Mouse (Mus musculus) liver (tissue): ENCODE results near the gene Wdr43.
A peak's percentile ranks its signal among the peaks of the same experiment; 100 is the strongest.
"Not testable (repeated sequence)": the region's sequence is repeated elsewhere in the genome, so short reads cannot be mapped to it uniquely, and the experiment has no call there.

Experiments used
- DNase-seq: peaks from one replicate; pipeline ENCODE4 v3.0.0-alpha.2; 2020; ENCODE audit warnings: mixed read lengths

Gene Wdr43

GRCm38 (mm10) chr17:71615638-71616318 is at the start of gene Wdr43:
TSS of gene Wdr43 (plus strand) at chr17:71615895.
- DNase-seq: peak; percentile 95

DNA sequence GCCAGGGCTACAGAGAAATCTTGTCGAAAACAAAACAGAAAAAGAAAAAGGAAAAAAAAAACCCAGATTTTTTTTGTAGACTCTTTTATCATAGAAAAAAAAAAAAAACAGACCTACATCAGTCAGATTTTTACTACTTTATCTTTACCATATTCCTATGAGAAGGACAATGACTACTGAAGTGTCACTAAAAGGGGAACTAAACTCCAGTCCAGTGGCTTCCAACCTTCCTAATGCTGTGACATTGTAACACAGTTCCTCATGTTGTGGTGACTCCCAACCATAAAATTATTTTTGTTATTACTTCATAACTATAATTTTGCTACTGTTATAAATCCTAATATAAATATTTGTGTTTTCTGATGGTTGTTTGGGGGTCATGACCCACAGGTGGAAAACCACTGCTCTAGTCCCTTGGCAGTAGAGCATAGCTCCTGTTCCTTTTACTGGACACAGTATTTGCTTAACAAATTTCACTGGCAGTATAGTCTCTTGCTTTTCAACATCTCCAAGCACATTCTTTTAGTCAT is 36.5 kb upstream of the Wdr43 start:
- no peak for DNase-seq

DNA sequence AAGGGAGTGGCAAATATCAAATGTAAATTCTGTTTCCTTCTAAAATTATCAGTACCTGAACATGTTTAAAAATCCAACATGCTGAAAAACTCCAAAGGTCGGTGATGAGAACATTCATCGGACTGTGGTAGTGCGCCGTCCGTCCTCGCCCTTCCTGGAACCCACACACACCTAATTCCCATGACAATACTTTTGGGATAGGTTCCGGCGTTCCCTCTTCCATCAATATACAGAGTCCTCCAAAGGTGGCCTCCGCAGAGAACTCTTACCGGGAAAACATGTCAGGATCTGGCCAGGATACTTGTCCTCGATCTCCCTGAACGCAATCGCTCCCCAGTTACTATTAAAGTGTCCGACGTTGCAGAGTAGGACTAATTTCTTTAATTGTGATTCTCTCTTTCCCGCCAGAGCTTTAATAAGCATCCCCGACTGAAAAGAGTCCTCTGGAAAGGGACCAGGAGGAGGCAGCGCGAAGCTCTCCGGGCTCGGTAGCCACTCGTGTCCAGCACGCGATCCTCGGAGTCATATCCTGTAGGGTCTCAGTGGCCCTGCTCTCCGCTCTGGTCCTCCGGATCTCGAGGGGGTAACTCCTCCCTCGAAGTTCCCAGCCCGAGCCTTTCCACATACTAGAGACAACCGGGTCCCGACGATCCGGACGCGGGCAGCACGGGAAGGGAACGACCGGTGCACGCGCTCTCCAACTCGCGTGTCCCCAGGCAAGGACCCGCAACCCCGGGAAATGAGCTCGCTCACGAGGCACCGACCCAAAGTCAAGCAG is 17.6 kb upstream of the Wdr43 start:
- DNase-seq: peak; percentile 5

DNA sequence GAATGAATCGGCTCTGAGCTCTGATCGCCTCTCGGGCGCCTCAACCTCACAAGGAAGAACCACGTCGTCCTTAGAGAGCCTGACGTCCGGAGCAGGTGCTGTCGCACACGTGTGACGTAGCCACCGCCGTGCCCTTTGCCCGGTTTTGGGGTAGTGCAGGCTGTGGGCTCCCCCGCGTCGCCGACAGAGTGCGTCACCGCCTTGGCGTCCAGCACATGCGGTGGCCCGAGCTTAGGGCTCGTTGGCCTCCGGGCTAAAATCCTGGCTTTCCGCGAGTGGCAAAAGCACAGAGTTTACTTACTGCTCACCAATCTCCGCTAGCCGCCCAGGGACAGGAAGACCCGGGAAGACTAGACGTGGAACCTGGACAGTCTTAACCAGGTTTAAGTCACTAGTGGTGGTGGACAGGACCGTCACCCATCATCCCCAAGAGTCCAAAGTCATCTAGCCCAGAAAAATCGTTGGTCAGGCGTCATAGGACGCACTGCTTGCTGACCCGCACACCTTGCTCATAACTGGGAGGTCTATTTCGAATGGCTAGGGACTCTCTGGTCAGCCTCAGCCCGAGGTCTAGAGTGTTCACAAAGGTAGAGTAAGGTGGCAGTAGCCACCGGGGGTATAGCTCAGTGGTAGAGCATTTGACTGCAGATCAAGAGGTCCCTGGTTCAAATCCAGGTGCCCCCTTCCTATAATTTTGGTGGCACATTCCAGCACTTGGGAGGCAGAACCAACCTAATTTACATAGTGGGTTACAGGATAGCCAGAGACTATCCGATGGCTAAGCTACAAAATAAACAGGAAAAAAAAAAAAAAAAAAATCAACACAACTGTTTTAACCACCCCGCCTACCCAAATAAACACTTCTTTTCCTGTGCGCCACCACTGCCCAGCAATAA is 16.8 kb upstream of the Wdr43 start:
- peak; percentile 92 for DNase-seq

DNA sequence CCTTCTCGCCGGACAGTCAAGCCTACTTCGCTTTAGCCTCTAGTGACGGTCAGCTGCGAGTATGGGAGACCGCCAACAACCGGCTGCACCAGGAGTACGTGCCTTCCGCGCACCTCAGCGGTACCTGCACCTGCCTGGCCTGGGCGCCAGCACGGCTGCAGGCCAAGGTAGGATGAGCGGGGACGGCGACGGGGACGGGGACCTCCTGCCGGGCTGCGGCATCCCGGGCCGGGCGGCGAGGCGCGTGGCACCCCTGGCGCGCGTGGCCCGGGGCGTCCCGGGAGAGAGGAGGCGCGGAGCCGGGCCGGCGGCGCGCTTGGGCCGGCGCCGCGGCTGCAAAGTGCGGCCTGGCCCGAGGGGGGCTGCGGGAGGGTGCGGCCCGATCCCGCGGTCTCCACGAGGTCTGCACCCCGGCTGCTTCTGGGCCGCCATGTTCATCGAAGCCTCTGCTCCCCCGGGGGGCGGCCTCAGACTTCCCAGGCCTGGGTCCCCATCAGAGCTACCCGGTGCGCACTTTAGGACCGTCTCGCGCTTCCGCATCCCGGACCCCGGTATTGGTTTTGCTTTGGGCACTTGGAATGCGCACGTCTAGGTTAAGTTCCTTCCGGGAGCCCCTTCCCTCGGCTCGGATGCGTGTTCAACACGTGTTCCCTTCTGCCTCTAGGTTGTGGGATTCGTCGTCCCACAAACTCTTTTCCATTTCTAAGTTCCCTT is 781 bp downstream of the Wdr43 start:
- peak; percentile 23 for DNase-seq

GRCm38 (mm10) chr17:71617033-71617362 is 1.3 kb downstream of the Wdr43 start:
- DNase-seq: no peak

- DNase-seq: no peak
These were observed 2.3 kb downstream of the Wdr43 start for GRCm38 (mm10) chr17:71617974-71618373.

DNA sequence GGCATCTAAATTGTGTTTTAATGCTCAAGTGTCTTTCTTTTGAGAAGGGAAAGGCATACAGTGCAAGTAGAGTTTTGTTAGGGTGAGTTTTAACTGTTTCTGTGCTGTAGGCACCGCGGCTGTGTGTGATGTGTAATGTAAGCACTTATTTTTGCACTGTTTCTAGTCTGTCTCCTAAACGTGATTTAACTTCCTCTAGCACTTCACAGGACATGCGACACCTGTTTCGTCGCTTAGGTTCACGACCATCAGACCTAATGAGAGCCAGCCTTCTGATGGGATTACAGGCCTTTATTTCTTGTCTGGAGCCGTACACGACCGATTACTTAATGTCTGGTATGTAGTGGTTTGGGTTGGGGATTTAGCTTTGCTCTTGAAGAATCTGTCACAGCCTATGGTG is 16.1 kb downstream of the Wdr43 start:
- DNase-seq: no peak

DNA sequence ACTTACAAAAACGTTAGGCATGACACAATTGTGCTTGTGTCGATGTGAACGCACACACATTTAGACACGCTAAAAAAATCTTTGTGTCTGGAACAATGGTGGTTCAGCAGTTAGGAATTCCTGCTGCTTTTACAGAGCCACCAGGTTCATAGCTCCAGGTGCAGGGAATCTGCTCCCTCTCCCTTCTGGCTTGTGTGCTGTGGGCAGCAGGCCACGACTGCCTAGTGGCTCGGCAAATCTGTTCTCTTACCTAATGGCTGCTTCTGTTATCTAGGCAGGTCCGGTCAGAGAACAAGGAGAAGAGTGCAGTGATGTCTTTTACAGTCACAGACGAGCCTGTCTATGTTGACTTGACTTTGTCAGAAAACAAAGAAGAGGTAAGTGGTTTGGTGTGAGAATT is 17.7 kb downstream of the Wdr43 start:
- DNase-seq: no peak

DNA sequence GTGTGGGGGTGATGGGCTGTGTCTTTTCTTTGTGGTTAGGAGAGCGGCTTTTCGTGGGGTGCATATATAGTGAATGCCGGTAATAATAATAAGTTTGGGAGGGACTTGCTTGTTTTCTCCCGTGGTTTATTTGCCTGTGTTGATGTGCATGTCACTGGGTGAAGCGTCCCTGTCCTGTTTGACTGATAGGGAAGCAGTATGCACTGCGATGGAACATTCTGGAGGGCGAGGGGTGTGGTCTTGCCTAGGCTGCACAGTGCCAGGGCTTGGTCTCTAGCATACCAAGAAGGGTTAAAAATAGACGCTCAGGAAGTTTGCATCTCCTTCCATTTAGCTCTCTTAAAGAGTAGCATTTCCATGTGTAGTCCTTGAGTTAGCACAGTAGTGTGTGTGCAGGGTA is 21.1 kb downstream of the Wdr43 start:
- no peak for DNase-seq

- DNase-seq: no peak
These were observed 22.1 kb downstream of the Wdr43 start for GRCm38 (mm10) chr17:71637750-71638265.

GRCm38 (mm10) chr17:71639056-71639455 is 23.4 kb downstream of the Wdr43 start:
- DNase-seq: not testable (repeated sequence)

DNA sequence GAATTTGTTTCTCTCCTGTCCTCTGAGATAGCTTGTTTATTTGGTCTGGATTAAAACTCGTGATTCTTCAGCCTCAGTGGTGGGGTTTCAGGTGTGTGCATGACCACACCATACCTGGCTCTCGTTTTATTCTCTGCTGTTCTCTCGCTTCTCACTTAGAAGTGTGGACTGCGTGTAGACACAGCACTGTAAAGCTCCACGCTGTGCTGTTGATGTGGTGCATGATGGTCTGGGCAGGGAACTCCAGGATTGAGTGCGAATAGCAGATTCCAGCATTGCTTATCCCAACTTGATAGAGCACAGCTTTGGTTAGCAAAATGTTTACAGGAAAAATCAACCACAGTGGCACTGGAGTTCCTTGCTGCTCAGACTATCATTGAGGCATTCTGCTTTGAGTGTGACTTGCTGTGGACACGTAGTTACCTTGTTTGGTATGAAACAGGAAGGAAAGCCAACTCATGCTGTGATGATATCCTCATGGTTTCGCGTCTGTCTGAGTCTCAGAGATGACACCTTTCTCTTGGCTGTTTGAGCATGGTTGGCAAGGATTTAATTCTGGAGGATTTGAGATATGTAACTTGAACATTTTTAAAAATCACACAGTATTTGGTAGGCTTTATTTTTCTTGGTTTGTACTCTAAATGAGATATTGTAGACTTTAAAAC is 24.9 kb downstream of the Wdr43 start:
- no peak for DNase-seq

DNA sequence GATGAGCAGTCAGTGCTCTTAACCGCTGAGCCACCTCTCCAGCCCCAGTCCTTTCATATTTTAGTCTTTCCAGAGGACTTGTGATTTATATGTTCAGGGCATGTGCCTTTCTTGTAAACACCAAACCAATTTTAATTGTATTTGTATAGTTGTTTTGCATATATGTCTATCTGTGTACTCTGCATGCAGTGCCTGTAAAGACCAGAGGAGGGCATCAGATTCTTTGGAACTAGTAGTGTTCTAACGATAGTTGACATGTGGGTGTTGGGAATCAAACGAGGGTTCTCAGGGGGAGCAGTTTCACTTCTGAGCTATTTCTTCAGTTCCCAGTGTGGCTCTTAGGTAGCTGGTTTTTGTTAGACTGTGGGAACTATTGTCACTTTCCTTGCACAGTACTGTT is 26.5 kb downstream of the Wdr43 start:
- no peak for DNase-seq

GRCm38 (mm10) chr17:71650011-71650410 is 34.3 kb downstream of the Wdr43 start:
- DNase-seq: no peak

GRCm38 (mm10) chr17:71652495-71652894 is 36.8 kb downstream of the Wdr43 start:
- DNase-seq: no peak

DNA sequence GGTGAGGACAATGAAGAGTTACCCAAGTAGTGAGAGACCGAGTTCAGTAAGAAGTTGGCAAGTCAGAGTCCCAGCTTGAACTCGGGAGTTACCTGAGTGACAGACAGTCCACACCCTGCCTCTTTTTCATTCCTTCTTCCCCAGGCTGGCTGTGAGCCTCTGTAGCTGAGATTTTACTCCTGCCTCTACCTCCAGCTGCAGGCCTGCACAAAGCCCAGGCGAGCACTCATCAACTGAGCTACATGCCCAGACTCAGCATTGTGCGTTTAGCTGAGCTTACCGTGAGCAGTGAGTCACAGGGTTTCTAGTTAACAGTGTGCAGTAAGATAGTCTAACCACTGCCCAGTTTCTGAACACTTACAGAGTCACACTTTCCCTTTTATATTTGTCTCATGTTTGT is 37.2 kb downstream of the Wdr43 start:
- DNase-seq: no peak

DNA sequence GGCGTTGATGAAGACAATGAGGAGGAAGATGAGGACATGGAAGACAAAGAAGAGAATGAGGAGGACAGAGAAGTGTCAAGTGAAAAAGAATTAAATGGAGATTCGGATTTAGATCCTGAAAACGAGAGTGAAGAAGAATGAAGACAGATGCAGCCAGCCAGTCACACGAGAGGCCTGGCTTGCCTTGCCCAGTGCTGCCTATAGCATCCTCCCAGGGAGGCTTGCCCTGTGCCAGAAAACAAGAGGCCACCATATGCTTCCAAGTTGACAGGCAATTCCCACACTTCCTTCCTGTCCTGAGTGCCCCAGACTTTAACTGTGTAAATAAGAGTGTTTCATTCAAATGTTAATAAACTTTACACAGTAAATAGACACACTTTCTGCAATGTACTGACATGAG is 41.8 kb downstream of the Wdr43 start:
- no peak for DNase-seq

GRCm38 (mm10) chr17:71658666-71659065 is 43.0 kb downstream of the Wdr43 start:
- DNase-seq: no peak

- no peak for DNase-seq
These were observed 44.7 kb downstream of the Wdr43 start for GRCm38 (mm10) chr17:71660390-71660789.

GRCm38 (mm10) chr17:71662751-71663250 is 47.1 kb downstream of the Wdr43 start:
- peak; percentile 62 for DNase-seq

DNA sequence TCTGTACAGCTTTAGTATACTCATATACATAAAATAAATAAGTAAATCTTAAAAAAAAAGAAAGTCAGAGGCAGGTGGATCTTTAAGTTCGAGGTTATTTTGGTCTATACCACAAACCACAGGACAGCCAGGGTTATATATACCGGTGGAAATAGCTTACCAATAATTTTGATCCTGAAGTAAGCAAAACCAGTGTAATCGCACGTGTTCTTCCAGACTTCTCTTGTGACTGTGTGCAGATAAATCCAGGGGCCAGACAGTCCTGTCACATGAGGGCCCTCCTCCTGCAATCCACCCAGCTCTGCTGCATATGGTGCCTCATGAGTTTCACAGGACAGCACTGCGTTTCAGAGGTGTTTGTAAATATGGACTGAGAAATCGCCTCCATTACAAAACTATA is 47.8 kb downstream of the Wdr43 start:
- DNase-seq: no peak
